Mouse (Mus musculus) erythroid progenitor cell, adult 5-6 weeks (primary cell): Measurements from ENCODE around the gene 3110040N11Rik. TPM values are rescaled to one million over a fixed set of nuclear protein-coding genes. Genes with fewer than 3 reads are reported as not detected.

ENCODE experiments used
- ATAC-seq: replicated peaks from 2 replicates; pipeline ENCODE4 v1.8.0; 2016; ENCODE audit warnings: moderate number of reproducible peaks, mild to moderate bottlenecking, moderate TSS enrichment, inconsistent platforms; ENCODE audit not compliant: poor library complexity, low FRiP score, severe bottlenecking
- total RNA-seq, 2 experiments: library from RNA; stranded (forward) in 1 of 2; stranded (reverse) in 1 of 2; fragments of 150-400 nt in 1 of 2; fragments of 186-747, 209-891 nt in 1 of 2; gene quantifications; 2 replicates each; pipeline versions ENCODE4 v1.2.3 to v1.2.4; 2015 to 2017; ENCODE audit warnings: low replicate concordance in 2 of 2

Gene 3110040N11Rik
- total RNA-seq, 2 experiments from 2014 or later: 3.9 to 5.0 TPM

DNA sequence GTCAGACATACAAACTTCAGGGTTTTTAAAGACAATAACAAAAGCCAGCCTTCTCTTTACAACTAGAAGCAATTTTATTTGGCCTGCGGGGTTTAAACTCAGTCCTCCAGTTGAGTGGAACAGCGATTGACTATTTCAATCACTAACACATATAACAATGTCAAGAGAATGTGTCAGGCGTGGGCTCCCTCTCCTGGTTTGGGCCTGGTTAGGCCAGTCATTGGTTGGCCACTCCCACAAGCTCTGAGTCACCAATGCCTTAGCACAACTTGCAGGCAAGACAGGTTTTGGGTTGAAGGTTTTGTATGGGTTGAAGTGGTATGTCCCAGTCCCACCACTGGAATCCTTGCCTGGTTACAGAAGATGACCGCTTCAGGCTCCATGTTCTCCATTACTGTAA lies 45.1 kb downstream of the 3110040N11Rik start:
- peak; percentile 42; the same call in 1 of the 2 replicates for ATAC-seq

DNA sequence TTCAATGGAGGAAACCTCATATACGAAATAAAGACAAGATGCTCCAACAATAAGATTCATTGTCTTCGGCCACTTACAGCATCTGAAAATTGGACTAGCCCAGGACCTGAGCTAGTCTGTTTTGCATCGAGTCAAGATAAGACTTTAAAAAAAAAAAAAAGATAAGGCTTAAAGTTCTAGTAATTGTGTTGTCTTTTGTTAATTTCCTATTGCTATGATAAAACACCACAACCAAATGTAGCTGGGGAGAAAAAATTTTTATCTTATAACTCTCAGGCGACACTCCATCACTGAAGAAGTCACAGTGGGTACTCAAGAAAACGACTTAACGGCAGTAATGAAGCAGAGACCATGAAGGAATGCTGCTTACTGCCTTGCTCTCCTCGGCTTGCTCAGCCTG lies 49.3 kb downstream of the 3110040N11Rik start:
- no peak for ATAC-seq

DNA sequence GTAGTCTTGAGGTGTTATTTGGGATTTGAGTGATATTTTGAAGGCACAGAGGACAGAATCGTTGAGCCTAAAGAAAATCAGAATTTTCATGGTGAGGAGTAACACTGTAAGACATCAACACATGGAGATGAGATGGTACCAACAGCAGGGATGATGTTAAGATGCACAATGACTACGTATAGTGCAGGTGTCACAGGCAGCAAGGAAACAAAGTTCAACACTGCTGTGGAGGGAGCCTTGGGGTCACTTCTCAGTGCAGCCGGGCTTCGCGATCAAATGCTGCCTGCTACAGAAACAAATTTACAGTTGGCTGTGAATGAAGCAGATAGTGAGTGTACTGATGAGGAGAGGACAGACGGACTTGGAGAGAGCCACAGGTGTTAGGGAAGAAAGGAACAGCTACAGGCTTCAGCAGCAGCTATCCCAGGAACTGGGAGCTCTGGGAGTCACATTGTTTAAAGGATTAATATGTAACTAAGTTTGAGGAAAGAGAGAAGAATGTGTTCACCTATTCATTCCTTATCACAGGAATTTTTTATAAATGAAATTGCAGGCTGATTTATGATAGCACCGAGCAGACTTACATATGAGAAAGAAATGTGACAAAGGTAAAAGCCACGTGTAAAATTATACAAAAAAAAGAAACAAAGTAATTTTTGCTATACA lies 50.4 kb downstream of the 3110040N11Rik start:
- no peak for ATAC-seq

DNA sequence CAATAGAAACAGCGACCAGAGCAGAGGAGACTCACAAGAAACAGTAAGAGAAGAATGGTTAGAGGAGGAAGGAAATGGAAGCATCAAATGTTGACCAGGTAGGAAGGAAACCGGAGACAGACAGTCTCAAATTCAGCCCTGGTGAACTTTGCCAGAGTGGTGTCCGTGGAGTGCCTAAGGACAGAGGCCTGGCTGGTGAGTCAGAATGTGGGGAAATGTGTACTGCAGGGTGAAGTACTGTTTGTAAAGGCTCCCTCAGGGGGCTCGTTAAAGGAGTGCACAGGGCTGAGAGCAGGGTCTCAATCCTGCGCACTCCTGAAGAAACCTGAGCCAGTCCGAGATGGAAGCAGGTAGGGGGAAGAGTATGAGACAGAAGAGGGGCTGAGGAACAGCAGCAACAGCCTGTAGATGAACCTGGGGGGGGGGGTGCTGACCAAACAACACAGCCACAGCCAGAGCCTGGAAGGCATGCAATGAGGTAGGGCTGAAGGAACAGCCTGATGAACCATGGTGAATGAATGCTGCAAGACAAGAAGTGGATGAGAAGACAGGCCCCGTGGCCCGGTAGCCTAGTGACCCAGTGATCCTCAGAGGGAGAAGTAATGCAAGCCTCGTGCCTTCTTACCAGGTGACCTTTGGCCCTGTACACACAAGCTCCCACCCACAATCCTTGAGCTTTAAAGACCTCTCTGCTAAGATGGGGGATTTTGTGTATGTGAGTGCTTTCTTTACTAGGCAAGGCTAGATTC lies 53.8 kb downstream of the 3110040N11Rik start:
- ATAC-seq: no peak

DNA sequence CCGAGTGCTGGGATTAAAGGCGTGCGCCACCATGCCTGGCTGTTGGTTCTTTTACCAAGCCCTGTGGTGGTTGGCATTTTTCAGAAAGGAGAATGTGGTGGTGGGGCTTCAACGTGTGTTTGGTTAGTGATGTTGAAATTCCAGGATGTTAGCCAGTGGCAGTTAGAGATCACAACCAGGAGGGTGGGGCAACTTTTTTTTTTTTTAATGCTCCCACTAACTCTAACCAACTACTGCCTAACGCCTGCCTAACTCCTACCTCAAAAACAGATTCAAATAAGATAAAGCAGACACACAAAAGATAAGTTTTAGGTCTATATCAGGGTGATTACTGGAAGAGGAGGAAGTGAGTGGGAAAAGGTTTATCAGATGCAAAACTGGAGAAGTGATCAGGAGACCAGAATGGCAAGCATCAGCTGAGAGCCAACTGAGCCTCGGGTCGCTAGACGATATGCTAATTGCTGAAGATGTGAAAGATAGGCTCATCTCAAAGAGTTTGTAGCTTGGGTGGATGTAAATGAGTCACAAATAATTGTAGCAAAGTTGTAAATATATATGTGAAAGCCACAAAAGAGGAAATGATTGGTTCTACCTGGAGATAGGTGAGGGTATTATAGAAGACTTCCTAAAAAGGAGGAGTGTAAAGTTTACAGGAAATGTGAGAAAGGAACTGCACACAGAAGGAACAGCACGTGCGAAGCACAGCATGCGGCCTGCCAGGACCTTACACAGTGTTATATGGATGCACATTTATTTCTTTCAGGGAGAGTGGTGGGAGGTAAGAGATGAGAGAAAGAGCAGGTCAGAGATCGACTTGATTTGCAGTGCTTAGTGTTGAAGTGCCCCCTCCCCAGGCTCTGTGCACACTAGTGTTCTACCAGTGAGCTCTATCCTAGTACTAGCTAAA lies 56.8 kb downstream of the 3110040N11Rik start:
- ATAC-seq: no peak

Other genes with a start within 250 kb of the 3110040N11Rik start
- gene Fsd2, start 222.5 kb downstream of the 3110040N11Rik start, total RNA-seq (2015; ENCODE audit: low replicate concordance): 0.84 and 1.1 TPM in 2 replicates
- gene Fsd2, start 222.5 kb downstream of the 3110040N11Rik start, total RNA-seq (2017; ENCODE audit: low replicate concordance): 0.51 TPM in 1 of 2 replicates, not detected in the other
- gene Whamm, start 218.2 kb downstream of the 3110040N11Rik start, total RNA-seq (2015; ENCODE audit: low replicate concordance): 9.7 and 12.2 TPM in 2 replicates
- 13.3 and 16.6 TPM in 2 replicates for gene Whamm, start 218.2 kb downstream of the 3110040N11Rik start, total RNA-seq (2017; ENCODE audit: low replicate concordance)
- 4.6 TPM in 1 of 2 replicates, not detected in the other for gene Homer2, start 82.0 kb downstream of the 3110040N11Rik start, total RNA-seq (2015; ENCODE audit: low replicate concordance)
- 1.1 and 1.5 TPM in 2 replicates for gene Homer2, start 82.0 kb downstream of the 3110040N11Rik start, total RNA-seq (2017; ENCODE audit: low replicate concordance)
- gene Ramac, start 26.6 kb downstream of the 3110040N11Rik start, total RNA-seq (2015; ENCODE audit: low replicate concordance): 18.4 and 39.3 TPM in 2 replicates
- gene Ramac, start 26.6 kb downstream of the 3110040N11Rik start, total RNA-seq (2017; ENCODE audit: low replicate concordance): 17.5 and 44.7 TPM in 2 replicates
- gene Btbd1, start 40.0 kb upstream of the 3110040N11Rik start, total RNA-seq (2015; ENCODE audit: low replicate concordance): 20.2 and 56.2 TPM in 2 replicates
- 34.7 and 59.2 TPM in 2 replicates for gene Btbd1, start 40.0 kb upstream of the 3110040N11Rik start, total RNA-seq (2017; ENCODE audit: low replicate concordance)
- not detected in 2 replicates for gene Gm10160, start 66.3 kb upstream of the 3110040N11Rik start, total RNA-seq (2015; ENCODE audit: low replicate concordance)
- not detected in 2 replicates for gene Gm10160, start 66.3 kb upstream of the 3110040N11Rik start, total RNA-seq (2017; ENCODE audit: low replicate concordance)
- gene Tm6sf1, start 69.5 kb upstream of the 3110040N11Rik start, total RNA-seq (2015; ENCODE audit: low replicate concordance): 36.8 and 51.1 TPM in 2 replicates
- gene Tm6sf1, start 69.5 kb upstream of the 3110040N11Rik start, total RNA-seq (2017; ENCODE audit: low replicate concordance): 6.8 and 22.5 TPM in 2 replicates
- gene Hdgfl3, start 145.0 kb upstream of the 3110040N11Rik start, total RNA-seq (2015; ENCODE audit: low replicate concordance): 1.3 TPM in 1 of 2 replicates, not detected in the other
- 0.26 TPM in 1 of 2 replicates, not detected in the other for gene Hdgfl3, start 145.0 kb upstream of the 3110040N11Rik start, total RNA-seq (2017; ENCODE audit: low replicate concordance)
- gene Bnc1, start 202.8 kb upstream of the 3110040N11Rik start, total RNA-seq (2015; ENCODE audit: low replicate concordance): not detected in 2 replicates
- gene Bnc1, start 202.8 kb upstream of the 3110040N11Rik start, total RNA-seq (2017; ENCODE audit: low replicate concordance): not detected in 2 replicates